Mouse (Mus musculus) embryonic facial prominence, embryonic 14.5 days (tissue): ENCODE measurements around the gene Plekhm2. TPM values are rescaled to one million over a fixed set of nuclear protein-coding genes. Genes with fewer than 3 reads are reported as not detected.

Experiments used
- ATAC-seq: fragments of 200-750 bp; cut with Nextera tagmentation; 2 replicates; pipeline ENCODE4 v1.8.0; 2017; ENCODE audit warnings: low read depth, moderate number of reproducible peaks, moderate TSS enrichment
- DNase-seq: peaks from one replicate; pipeline ENCODE4 v3.0.0-alpha.2; 2015; ENCODE audit warnings: low spot score
- H3K27ac ChIP-seq: fragments of 300-500 bp; sonication (generic); replicated peaks from 2 replicates; pipeline ENCODE4 v1.5.1; 2014; ENCODE audit warnings: low read depth, mild to moderate bottlenecking, low read length, moderate library complexity
- H3K27me3 ChIP-seq: fragments of 300-500 bp; sonication (generic); replicated peaks from 2 replicates; pipeline ENCODE4 v1.6.1; 2014; ENCODE audit warnings: low read length; ENCODE audit not compliant: control insufficient read depth, insufficient read depth
- H3K36me3 ChIP-seq: fragments of 300-500 bp; sonication (generic); 2 replicates; pipeline ENCODE4 v1.6.1; 2014; ENCODE audit warnings: low read length, mixed read lengths; ENCODE audit not compliant: control insufficient read depth, insufficient read depth
- H3K4me1 ChIP-seq: fragments of 300-500 bp; sonication (generic); 2 replicates; pipeline ENCODE4 v1.6.1; 2014; ENCODE audit warnings: antibody characterized with exemption, low read length; ENCODE audit not compliant: control insufficient read depth, insufficient read depth
- H3K4me2 ChIP-seq: fragments of 300-500 bp; sonication (generic); 2 replicates; pipeline ENCODE4 v1.6.1; 2014; ENCODE audit warnings: low read depth, mild to moderate bottlenecking, low read length, moderate library complexity, mixed read lengths
- H3K4me3 ChIP-seq: fragments of 300-500 bp; sonication (generic); 2 replicates; pipeline ENCODE4 v1.5.1; 2014; ENCODE audit warnings: low read depth, mild to moderate bottlenecking, low read length
- H3K9ac ChIP-seq: fragments of 300-500 bp; sonication (generic); 2 replicates; pipeline ENCODE4 v1.6.1; 2014; ENCODE audit warnings: low read depth, mild to moderate bottlenecking, low read length, moderate library complexity, mixed read lengths
- H3K9me3 ChIP-seq: fragments of 300-500 bp; sonication (generic); 2 replicates; pipeline ENCODE4 v1.6.1; 2016; ENCODE audit warnings: low read length; ENCODE audit not compliant: control insufficient read depth
- WGBS: fragments of 180-500 bp; shearing (Covaris S2); extraction: QIAGEN DNeasy Blood & Tissue Kit; methylation state at CpG from one replicate; pipeline ENCODE4 v1.1.7; 2014; 5-methylcytosine and 5-hydroxymethylcytosine counted together
- polyA plus RNA-seq: library from polyadenylated mRNA; unstranded; fragments of >200 nt; fragmentation: Nextera tagmentation; extraction: Ambion mirVana; gene quantifications from 2 replicates; pipeline ENCODE4 v1.2.1, GENCODE M21; 2014

Gene Plekhm2
- polyA plus RNA-seq, 1 experiment from 2014 or later, result 3.7 TPM

GRCm38 (mm10) chr4:141632111-141632873 lies 32.4 kb downstream of the Plekhm2 start:
- no peaks in the 10 kb centered on the region for H3K27me3 ChIP-seq
- H3K9ac ChIP-seq, result no peak overlapping the region
- no peak overlapping the region for H3K27ac ChIP-seq
- no peaks in the 10 kb centered on the region for H3K4me1 ChIP-seq
- WGBS, result 93% methylated on average over 21 of the region's 21 CpGs
- DNase-seq (no peak), ATAC-seq (no peak)
- peaks cover 93% of the 10 kb centered on the region for H3K36me3 ChIP-seq
- H3K4me2 ChIP-seq, result no peak overlapping the region
- H3K9me3 ChIP-seq, result no peaks in the 10 kb centered on the region
- H3K4me3 ChIP-seq, result no peak overlapping the region

- H3K4me3 ChIP-seq, result no peak overlapping the region
- no peak overlapping the region for H3K9ac ChIP-seq
- no peak overlapping the region for H3K4me2 ChIP-seq
- no peaks in the 10 kb centered on the region for H3K27me3 ChIP-seq
- 95% methylated on average over 20 of the region's 20 CpGs for WGBS
- no peaks in the 10 kb centered on the region for H3K9me3 ChIP-seq
- ATAC-seq, result no peak
- no peak for DNase-seq
- no peak overlapping the region for H3K27ac ChIP-seq
- H3K36me3 ChIP-seq, result peaks cover 93% of the 10 kb centered on the region
- H3K4me1 ChIP-seq, result no peaks in the 10 kb centered on the region
Measured at GRCm38 (mm10) chr4:141631250-141631649, 33.4 kb downstream of the Plekhm2 start.

- no peak overlapping the region for H3K27ac ChIP-seq
- ATAC-seq, result no peak
- peaks cover 98% of the 10 kb centered on the region for H3K36me3 ChIP-seq
Measured at GRCm38 (mm10) chr4:141630021-141630420, 34.7 kb downstream of the Plekhm2 start.

GRCm38 (mm10) chr4:141628661-141629060 lies 36.0 kb downstream of the Plekhm2 start:
- no peak overlapping the region for H3K9ac ChIP-seq
- ATAC-seq, result no peak
- no peak overlapping the region for H3K27ac ChIP-seq
- no peaks in the 10 kb centered on the region for H3K27me3 ChIP-seq
- H3K4me2 ChIP-seq, result no peak overlapping the region
- no peak for DNase-seq
- H3K4me1 ChIP-seq, result no peaks in the 10 kb centered on the region
- no peak overlapping the region for H3K4me3 ChIP-seq
- H3K36me3 ChIP-seq, result peaks cover 95% of the 10 kb centered on the region
- H3K9me3 ChIP-seq, result no peaks in the 10 kb centered on the region
- 82% methylated on average over 14 of the region's 14 CpGs for WGBS

More at GRCm38 (mm10) chr4:141630021-141630420, 34.7 kb downstream of the Plekhm2 start:
- H3K4me3 ChIP-seq, result no peak overlapping the region
- no peak overlapping the region for H3K4me2 ChIP-seq
- no peaks in the 10 kb centered on the region for H3K9me3 ChIP-seq
- H3K27me3 ChIP-seq, result no peaks in the 10 kb centered on the region
- DNase-seq, result no peak
- WGBS, result 93% methylated on average over 9 of the region's 11 CpGs
- H3K9ac ChIP-seq, result no peak overlapping the region
- no peaks in the 10 kb centered on the region for H3K4me1 ChIP-seq

- Histone ChIP-seq H3K9me3 (no peaks in the 10 kb centered on the region), H3K4me1 (no peaks in the 10 kb centered on the region), H3K4me3 (no peak overlapping the region), H3K36me3 (peaks cover 84% of the 10 kb centered on the region), H3K27ac (no peak overlapping the region), H3K27me3 (no peaks in the 10 kb centered on the region), H3K9ac (no peak overlapping the region), H3K4me2 (no peak overlapping the region)
- 92% methylated on average over 5 of the region's 5 CpGs for WGBS
- DNase-seq (no peak), ATAC-seq (no peak)
Measured at GRCm38 (mm10) chr4:141627502-141627901, 37.2 kb downstream of the Plekhm2 start.

GRCm38 (mm10) chr4:141625774-141626550 lies 38.7 kb downstream of the Plekhm2 start:
- WGBS, result 91% methylated on average over 16 of the region's 16 CpGs
- Histone ChIP-seq H3K27ac (no peak overlapping the region), H3K27me3 (no peaks in the 10 kb centered on the region), H3K36me3 (peaks cover 68% of the 10 kb centered on the region), H3K9me3 (no peaks in the 10 kb centered on the region), H3K4me1 (no peaks in the 10 kb centered on the region), H3K4me2 (no peak overlapping the region), H3K4me3 (no peak overlapping the region), H3K9ac (no peak overlapping the region)
- ATAC-seq (no peak), DNase-seq (no peak)

GRCm38 (mm10) chr4:141624983-141625773 lies 39.5 kb downstream of the Plekhm2 start:
- no peak overlapping the region for H3K4me3 ChIP-seq
- WGBS, result 79% methylated on average over 19 of the region's 19 CpGs
- H3K27me3 ChIP-seq, result no peaks in the 10 kb centered on the region
- DNase-seq, result no peak
- ATAC-seq, result no peak
- no peak overlapping the region for H3K9ac ChIP-seq
- H3K36me3 ChIP-seq, result peaks cover 60% of the 10 kb centered on the region
- H3K27ac ChIP-seq, result no peak overlapping the region
- no peaks in the 10 kb centered on the region for H3K4me1 ChIP-seq
- H3K9me3 ChIP-seq, result no peaks in the 10 kb centered on the region
- H3K4me2 ChIP-seq, result no peak overlapping the region

- H3K36me3 ChIP-seq, result peaks cover 50% of the 10 kb centered on the region
- H3K4me2 ChIP-seq, result no peak overlapping the region
- H3K27ac ChIP-seq, result no peak overlapping the region
- H3K4me1 ChIP-seq, result no peaks in the 10 kb centered on the region
- H3K9ac ChIP-seq, result no peak overlapping the region
- no peaks in the 10 kb centered on the region for H3K27me3 ChIP-seq
- DNase-seq (no peak), ATAC-seq (no peak)
- WGBS, result 91% methylated on average over 7 of the region's 8 CpGs
- no peaks in the 10 kb centered on the region for H3K9me3 ChIP-seq
- H3K4me3 ChIP-seq, result no peak overlapping the region
Measured at GRCm38 (mm10) chr4:141624134-141624533, 40.6 kb downstream of the Plekhm2 start.
